In genomic region chr15:80081801-80082546, GRCm38 (mm10) we compare ENCODE assay signal across 8 mouse cellular contexts. TPM values are rescaled to one million over a fixed set of nuclear protein-coding genes. Genes with fewer than 3 reads are reported as not detected.
DNase-seq lines count a peak whose midpoint lies in the region; ATAC-seq lines count a peak whose summit lies in the region.

No protein-coding gene starts in this region.

- H3K27me3 ChIP-seq in kidney, embryonic 15.5 days: no peaks in the 10 kb centered on the region
- no peaks in the 10 kb centered on the region for H3K27me3 ChIP-seq in hindbrain, embryonic 13.5 days
- no peaks in the 10 kb centered on the region for H3K27me3 ChIP-seq in midbrain, embryonic 16.5 days (ENCODE audit: control insufficient read depth, insufficient read depth, low read depth, low read length)

- peak overlapping the region; percentile 79 for H3K9ac ChIP-seq in kidney, embryonic 15.5 days
- H3K9ac ChIP-seq in hindbrain, embryonic 13.5 days: peak overlapping the region; percentile 92
- H3K9ac ChIP-seq in midbrain, embryonic 16.5 days (ENCODE audit: low read depth, low read length): peak overlapping the region; percentile 84

- H3K4me2 ChIP-seq in kidney, embryonic 15.5 days: peak overlapping the region; percentile 81
- peak overlapping the region; percentile 86 for H3K4me2 ChIP-seq in hindbrain, embryonic 13.5 days
- peak overlapping the region; percentile 69 for H3K4me2 ChIP-seq in midbrain, embryonic 16.5 days (ENCODE audit: low read length)

- H3K4me3 ChIP-seq in kidney, embryonic 15.5 days (replicated peaks): peak overlapping the region; percentile 68
- peak overlapping the region; percentile 69 for H3K4me3 ChIP-seq in hindbrain, embryonic 13.5 days
- peak overlapping the region; percentile 70 for H3K4me3 ChIP-seq in midbrain, embryonic 16.5 days (ENCODE audit: low read depth, low read length)

- H3K36me3 ChIP-seq in kidney, embryonic 15.5 days: peaks cover 53% of the 10 kb centered on the region
- peaks cover 51% of the 10 kb centered on the region for H3K36me3 ChIP-seq in hindbrain, embryonic 13.5 days
- H3K36me3 ChIP-seq in midbrain, embryonic 16.5 days (ENCODE audit: control insufficient read depth, insufficient read depth, low read length): peaks cover 30% of the 10 kb centered on the region

- H3K27ac ChIP-seq in kidney, embryonic 15.5 days: peak overlapping the region; percentile 91
- 0 out of 2 replicates have a peak overlapping the region, but pooled peaks have one; percentile 96 for H3K27ac ChIP-seq in hindbrain, embryonic 13.5 days
- no peak overlapping the region for H3K27ac ChIP-seq in midbrain, embryonic 16.5 days (ENCODE audit: low read length)

- DNase-seq in kidney, adult 9 months: no peak
- DNase-seq in adrenal gland, postnatal 10 days: peak; percentile 76
- DNase-seq in layer of hippocampus, postnatal 10 days (ENCODE audit: low spot score in 2 of 2): no peak
- DNase-seq in urinary bladder, postnatal 36 days (ENCODE audit: low spot score in 2 of 2): no peak
- DNase-seq in c-Kit-positive CD71-positive TER-119-positive erythroid progenitor cells, embryonic 14.5 days (ENCODE audit: low spot score): no peak

- 8% methylated on average over 11 of the region's 11 CpGs for WGBS in kidney, embryonic 15.5 days
- 4% methylated on average over 11 of the region's 11 CpGs for WGBS in hindbrain, embryonic 13.5 days
- 7% methylated on average over 11 of the region's 11 CpGs for WGBS in midbrain, embryonic 16.5 days

- ATAC-seq in kidney, embryonic 15.5 days (replicated peaks; ENCODE audit: low FRiP score): no peak
- no peak for ATAC-seq in hindbrain, embryonic 13.5 days (ENCODE audit: low FRiP score)
- no peak for ATAC-seq in midbrain, embryonic 16.5 days

- H3K9me3 ChIP-seq in kidney, embryonic 15.5 days (replicated peaks): no peaks in the 10 kb centered on the region
- H3K9me3 ChIP-seq in hindbrain, embryonic 13.5 days: no peaks in the 10 kb centered on the region
- no peaks in the 10 kb centered on the region for H3K9me3 ChIP-seq in midbrain, embryonic 16.5 days (replicated peaks; ENCODE audit: control insufficient read depth, low read length, poor library complexity, severe bottlenecking)

- H3K4me1 ChIP-seq in kidney, embryonic 15.5 days: peaks cover 34% of the 10 kb centered on the region
- H3K4me1 ChIP-seq in hindbrain, embryonic 13.5 days (replicated peaks): peaks cover 34% of the 10 kb centered on the region
- H3K4me1 ChIP-seq in midbrain, embryonic 16.5 days (ENCODE audit: control insufficient read depth, insufficient read depth, low read length): peaks cover 21% of the 10 kb centered on the region

RNA-seq across cellular contexts. Expression of gene Syngr1, which starts 9.2 kb away (rescaled TPM):
- 10.9 and 11.2 TPM in 2 replicates for polyA plus RNA-seq in kidney, embryonic 15.5 days (2015; fragmentation: Nextera tagmentation; extraction: Ambion mirVana)
- total RNA-seq in adrenal gland, postnatal 10 days (2021): 10 to 100 TPM; 30.2 to 35.0 TPM
- 27.9 and 28.3 TPM in 2 replicates for polyA plus RNA-seq in hindbrain, embryonic 13.5 days (2015; fragmentation: Nextera tagmentation; extraction: Ambion mirVana)
- polyA plus RNA-seq in midbrain, embryonic 16.5 days (2015; fragmentation: Nextera tagmentation; extraction: Ambion mirVana): 66.2 and 83.9 TPM in 2 replicates
- 100 to 1,000 TPM; 362 to 374 TPM for total RNA-seq in layer of hippocampus, postnatal 10 days (2021)

RNA-seq across cellular contexts. Expression of gene Rpl3, which starts 9.7 kb away (rescaled TPM):
- polyA plus RNA-seq in kidney, embryonic 15.5 days (2015; fragmentation: Nextera tagmentation; extraction: Ambion mirVana): 1,112 and 1,115 TPM in 2 replicates
- 100 to 1,000 TPM; 672 to 709 TPM for total RNA-seq in adrenal gland, postnatal 10 days (2021)
- polyA plus RNA-seq in hindbrain, embryonic 13.5 days (2015; fragmentation: Nextera tagmentation; extraction: Ambion mirVana): 613 and 622 TPM in 2 replicates
- 524 and 548 TPM in 2 replicates for polyA plus RNA-seq in midbrain, embryonic 16.5 days (2015; fragmentation: Nextera tagmentation; extraction: Ambion mirVana)
- total RNA-seq in layer of hippocampus, postnatal 10 days (2021): 100 to 1,000 TPM; 535 to 605 TPM

RNA-seq across cellular contexts. Expression of gene Tab1, which starts 51.0 kb away (rescaled TPM):
- 34.6 and 39.1 TPM in 2 replicates for polyA plus RNA-seq in kidney, embryonic 15.5 days (2015; fragmentation: Nextera tagmentation; extraction: Ambion mirVana)
- total RNA-seq in adrenal gland, postnatal 10 days (2021): 10 to 100 TPM; 16.3 to 28.9 TPM
- polyA plus RNA-seq in hindbrain, embryonic 13.5 days (2015; fragmentation: Nextera tagmentation; extraction: Ambion mirVana): 38.3 and 41.2 TPM in 2 replicates
- 35.9 and 38.3 TPM in 2 replicates for polyA plus RNA-seq in midbrain, embryonic 16.5 days (2015; fragmentation: Nextera tagmentation; extraction: Ambion mirVana)
- total RNA-seq in layer of hippocampus, postnatal 10 days (2021): 10 to 100 TPM; 28.2 to 35.0 TPM
